Mouse (Mus musculus): ENCODE results near the gene Zfp558.
"Not testable (repeated sequence)": the region's sequence is repeated elsewhere in the genome, so short reads cannot be mapped to it uniquely, and the experiment has no call there.

The Zfp558 gene

DNA sequence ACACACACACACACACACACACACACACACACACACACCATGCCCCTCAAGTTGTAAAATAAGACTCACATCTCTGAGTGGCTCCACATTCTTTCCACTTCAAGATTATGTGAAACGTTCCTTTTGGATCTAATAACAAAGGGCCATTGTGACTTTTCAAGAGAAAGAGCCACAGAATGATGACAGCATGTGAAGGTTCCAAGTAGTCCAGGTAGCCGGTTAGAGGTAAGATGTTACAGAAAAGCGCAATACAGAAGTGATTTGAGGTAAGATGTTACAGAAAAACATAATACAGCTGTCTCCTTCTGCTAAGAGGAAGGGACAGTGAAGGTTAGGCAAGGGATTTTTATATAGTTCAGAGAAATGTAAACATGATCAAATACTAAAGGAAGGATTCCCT, at the start of gene Zfp558, which contains the start of gene Mbd3l1:
Gene Zfp558, minus strand, starts transcription at position 101 of the 400 bp plus-strand sequence.
Gene Mbd3l1, plus strand, starts transcription at position 192 of the 400 bp plus-strand sequence.
- no peak for DNase-seq

DNA sequence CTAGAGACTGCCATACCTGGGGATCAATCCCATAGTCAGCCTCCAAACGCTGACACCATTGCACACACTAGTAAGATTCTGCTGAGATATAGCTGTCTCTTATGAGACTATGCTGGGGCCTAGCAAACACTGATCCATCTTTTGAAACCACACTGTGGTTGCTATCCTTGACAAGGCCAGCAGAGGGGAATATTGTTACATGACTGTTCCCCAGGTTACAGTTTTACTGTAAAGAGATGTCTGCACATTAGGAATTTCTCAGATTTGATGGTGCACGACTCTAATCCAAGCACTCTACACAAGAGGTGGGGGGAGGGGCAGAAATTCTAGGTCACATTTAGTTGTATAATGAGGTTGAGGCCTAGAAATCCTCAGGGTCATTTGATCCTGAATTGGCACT, 30.0 kb upstream of the Zfp558 start:
- no peak for DNase-seq

DNA sequence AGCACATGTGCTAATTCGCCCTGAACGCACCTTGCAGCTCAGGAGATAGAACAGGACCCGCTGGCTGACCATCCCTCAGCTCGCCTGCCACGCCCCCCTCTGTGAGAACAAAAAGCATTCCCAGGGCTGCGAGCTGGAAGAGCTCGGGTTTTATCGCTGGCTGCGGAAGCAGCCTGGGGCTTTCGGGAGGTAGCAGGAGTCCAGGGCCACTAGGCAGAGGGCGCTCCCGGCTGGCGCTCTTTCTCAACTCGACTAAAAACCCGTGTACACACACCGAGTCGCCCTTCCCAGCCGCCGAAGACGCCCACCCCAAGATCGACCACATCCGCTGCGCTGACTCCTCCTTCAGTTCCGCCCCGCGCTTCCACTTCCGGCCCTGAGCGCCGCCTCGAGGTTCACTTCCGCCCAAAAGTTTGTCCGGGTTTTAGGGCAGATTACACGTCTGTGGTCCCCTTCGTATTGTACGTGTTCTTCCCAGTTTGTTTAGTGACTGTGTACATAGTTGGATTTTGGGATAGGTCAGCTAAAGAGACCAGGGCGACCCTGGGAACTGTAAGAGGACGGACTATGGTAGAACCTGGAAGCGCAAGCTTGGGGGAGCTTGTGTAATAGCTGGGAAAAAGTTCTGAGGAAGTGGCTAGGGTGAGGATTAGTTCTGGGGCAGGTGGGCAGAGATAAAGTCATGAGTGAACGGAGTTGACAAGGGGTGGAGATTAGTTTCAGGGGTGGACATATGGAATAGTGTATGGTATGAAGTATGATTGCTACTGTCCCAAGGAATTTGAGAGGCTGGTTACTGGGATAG, 4.5 kb downstream of the Zfp558 start:
- DNase-seq = peak; percentile 73

DNA sequence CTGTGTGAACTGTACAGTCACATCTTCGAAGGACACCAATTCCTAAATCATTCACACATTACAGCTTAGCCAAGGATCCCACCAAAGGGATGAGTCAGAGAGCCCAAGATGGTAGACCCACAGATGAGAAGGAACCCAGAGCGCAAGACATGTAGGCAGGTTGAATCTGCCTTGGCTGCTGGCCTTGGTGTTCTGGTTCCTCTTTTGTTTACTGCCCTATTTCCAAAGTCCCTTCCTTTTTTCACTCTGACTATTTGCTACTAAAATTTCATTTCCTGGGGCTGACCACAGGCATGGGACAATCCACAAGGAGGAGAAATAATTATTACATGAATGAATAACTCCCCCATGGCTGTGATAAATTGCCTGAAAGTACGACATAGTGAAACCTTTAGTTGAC, 10.1 kb downstream of the Zfp558 start:
- no peak for DNase-seq

DNA sequence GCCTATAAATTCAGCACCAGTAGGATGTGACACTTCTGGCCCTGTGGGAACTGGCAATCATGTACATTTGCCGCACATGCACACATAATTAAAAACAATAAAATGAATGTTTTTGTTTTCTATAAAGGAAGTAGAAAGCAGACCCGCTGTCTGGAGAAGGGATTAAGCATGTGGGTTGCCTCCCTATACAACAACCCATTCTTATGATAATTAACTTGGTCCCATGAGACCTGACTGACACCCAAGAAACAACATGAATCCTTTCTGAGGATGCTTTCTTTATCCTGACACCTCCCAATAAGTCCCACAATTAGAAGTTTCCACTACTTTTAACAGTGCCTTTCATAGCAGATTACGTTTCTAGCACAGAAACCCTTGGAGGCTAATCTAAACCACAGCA, 10.7 kb downstream of the Zfp558 start:
- DNase-seq = no peak

DNA sequence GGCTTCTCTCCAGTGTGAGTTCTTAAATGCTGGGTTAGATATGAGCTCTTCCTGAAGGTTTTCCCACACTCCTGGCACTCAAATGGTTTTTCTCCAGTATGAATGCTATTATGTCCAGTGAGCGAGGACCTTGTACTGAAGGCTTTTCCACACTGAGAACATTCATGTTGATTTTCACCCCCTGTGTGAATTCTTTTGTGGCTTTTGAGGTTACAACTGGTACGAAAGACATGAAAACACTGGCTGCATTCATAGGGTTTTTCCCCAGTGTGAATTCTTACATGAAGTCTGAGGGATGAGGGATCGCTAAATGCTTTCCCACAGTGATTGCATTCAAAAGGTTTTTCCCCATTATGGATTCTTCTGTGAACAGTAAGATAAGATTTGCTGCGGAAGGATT, 21.5 kb downstream of the Zfp558 start:
- DNase-seq = no peak

DNA sequence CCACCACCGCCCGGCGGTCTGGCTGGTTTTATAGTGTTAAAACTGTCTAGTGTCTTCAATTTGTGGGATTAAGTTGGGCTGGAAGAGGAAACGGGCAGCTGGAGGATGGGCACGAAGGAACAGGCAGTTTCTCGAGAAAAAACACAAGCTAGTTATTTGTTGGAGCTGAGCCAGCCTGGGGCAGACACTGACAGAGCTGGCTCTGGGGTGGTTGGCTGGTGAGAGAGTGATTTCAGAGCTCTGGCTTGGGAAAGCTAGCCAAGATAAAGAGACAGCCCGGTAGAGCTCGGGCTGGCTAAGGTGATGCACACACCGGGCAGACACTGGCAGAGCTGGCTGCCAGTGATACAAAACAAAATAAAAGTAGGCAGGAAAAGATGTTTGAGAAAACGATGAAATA, 46.4 kb downstream of the Zfp558 start:
- no peak for DNase-seq

DNA sequence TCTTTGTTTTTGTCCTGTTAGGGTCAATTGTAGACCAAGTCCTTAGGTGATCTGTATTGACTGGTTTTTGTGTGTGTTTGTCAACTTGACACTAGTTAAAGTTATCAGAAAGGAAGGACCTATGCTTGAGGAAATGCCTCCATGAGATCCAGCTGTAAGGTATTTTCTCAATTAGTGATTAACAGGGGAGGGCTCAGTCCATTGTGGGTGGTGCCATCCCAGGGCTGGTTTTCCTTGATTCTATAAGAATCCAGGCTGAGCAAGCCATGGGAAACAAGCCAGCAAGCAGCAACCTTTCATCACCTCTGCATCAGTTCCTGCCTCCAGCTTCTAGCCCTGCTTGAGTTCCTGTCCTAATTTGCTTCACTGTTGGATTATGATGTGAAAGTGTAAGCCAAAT, 47.7 kb downstream of the Zfp558 start, which contains the start of gene Mbd3l2:
Gene Mbd3l2, plus strand, starts transcription at position 301 of the 400 bp plus-strand sequence.
- DNase-seq = no peak

DNA sequence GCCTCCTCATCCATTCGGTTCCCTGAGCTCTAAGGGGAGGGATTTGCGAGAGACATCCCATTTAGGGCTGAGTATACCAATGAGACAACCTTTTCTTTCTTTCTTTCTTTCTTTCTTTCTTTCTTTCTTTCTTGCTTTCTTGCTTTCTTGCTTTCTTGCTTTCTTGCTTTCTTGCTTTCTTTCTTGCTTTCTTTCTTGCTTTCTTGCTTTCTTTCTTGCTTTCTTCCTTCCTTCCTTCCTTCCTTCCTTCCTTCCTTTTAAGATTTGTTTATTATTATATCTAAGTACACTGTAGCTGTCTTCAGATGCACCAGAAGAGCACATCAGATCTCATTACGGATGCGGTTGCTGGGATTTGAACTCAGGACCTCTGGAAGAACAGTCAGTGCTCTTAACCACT, 65.7 kb downstream of the Zfp558 start:
- not testable (repeated sequence) for DNase-seq

All from right cerebral cortex, adult 18-20 months (tissue).